Mouse (Mus musculus): Measurements from ENCODE around the gene Secisbp2l. TPM values are rescaled to one million over a fixed set of nuclear protein-coding genes. Genes with fewer than 3 reads are reported as not detected.

The Secisbp2l gene
- polyA plus RNA-seq, 1 experiment from 2014 or later: 45.3 TPM

DNA sequence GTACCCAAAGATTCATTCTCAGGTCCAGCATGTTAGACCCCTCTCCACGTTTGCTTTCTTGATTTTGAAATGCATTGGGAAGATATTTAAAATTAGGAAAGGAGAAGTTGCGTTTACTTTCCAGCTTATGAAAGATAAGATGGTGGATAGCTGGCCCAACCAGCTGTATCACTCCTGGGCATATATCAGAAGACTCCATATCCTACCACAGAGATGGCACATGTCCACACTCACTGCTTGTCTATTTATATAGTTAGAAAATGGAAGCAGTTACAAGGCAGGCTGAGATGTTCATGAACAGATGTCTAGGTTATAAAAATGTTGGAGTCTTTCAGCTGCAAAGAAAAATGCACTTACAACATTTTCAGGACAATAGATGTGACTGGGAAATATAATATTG lies 28.7 kb upstream of the Secisbp2l start:
- H3K9me3 ChIP-seq (ENCODE audit: low read length): no peaks in the 10 kb centered on the region
- no peaks in the 10 kb centered on the region for H3K4me1 ChIP-seq (ENCODE audit: insufficient read depth, low read depth, low read length)
- no peak overlapping the region for H3K9ac ChIP-seq (replicated peaks; ENCODE audit: low read depth)
- no peak overlapping the region for H3K4me2 ChIP-seq (replicated peaks; ENCODE audit: low read depth, low read length)
- H3K27me3 ChIP-seq (replicated peaks; ENCODE audit: insufficient read depth, low read length): no peaks in the 10 kb centered on the region
- ATAC-seq (no peak), DNase-seq (ENCODE audit: low spot score) (no peak)
- WGBS: 53% methylated on average over 2 of the region's 2 CpGs
- H3K27ac ChIP-seq (ENCODE audit: low read length): no peak overlapping the region
- H3K4me3 ChIP-seq (ENCODE audit: low read depth, low read length): no peak overlapping the region
- no peaks in the 10 kb centered on the region for H3K36me3 ChIP-seq (ENCODE audit: insufficient read depth, low read length)
- TF ChIP-seq EP300 (IDR thresholded peaks at IDR 0.05) (no peak), CTCF (IDR thresholded peaks at IDR 0.05) (no peak)

DNA sequence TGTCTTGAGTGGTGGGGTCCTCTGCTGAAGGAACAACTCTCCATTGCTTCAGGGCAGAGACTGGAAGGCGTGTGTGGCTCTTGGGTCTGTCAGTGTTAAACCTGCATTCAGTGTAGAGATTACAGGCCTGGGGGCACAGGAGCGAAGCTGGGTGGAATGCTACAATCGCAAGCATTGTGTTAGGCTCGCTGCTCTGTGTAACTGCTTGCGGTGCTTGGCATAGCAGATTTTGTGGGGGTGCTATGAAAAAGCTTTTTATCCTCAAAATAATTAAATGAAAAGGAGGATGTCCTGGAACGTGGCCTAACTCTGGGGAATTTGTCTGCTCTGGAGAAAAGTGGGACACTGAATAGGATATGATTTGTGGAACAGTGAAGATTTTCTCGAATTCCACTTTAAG lies 26.9 kb upstream of the Secisbp2l start:
- no peak for DNase-seq (ENCODE audit: low spot score)
- no peak for ATAC-seq
- Histone ChIP-seq H3K4me3 (ENCODE audit: low read depth, low read length) (no peak overlapping the region), H3K36me3 (ENCODE audit: insufficient read depth, low read length) (no peaks in the 10 kb centered on the region), H3K4me2 (replicated peaks; ENCODE audit: low read depth, low read length) (no peak overlapping the region), H3K27me3 (replicated peaks; ENCODE audit: insufficient read depth, low read length) (no peaks in the 10 kb centered on the region), H3K27ac (ENCODE audit: low read length) (no peak overlapping the region), H3K9ac (replicated peaks; ENCODE audit: low read depth) (no peak overlapping the region), H3K4me1 (ENCODE audit: insufficient read depth, low read depth, low read length) (no peaks in the 10 kb centered on the region), H3K9me3 (ENCODE audit: low read length) (no peaks in the 10 kb centered on the region)
- TF ChIP-seq EP300 (IDR thresholded peaks at IDR 0.05) (no peak), CTCF (IDR thresholded peaks at IDR 0.05) (no peak)
- 78% methylated on average over 7 of the region's 7 CpGs for WGBS

DNA sequence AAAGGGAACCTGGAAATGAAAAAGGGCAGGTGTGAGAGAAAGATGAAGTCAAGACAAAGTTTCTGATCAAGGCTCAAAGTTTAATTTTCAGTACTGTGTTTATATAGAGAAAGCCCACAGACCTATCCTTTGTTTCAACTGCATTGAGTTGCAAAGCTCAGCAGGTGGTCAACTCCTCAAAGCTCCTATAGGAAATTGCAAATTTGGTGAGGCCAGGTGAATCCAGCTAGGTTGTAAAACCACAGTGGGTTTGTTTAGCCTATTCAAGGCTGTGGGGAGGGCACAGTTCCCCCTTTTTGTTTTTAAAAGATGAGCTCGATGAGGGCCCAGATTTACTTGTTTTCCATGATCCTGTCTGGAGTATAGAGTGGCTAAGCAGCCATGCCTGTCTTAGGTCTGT lies 23.2 kb upstream of the Secisbp2l start:
- TF ChIP-seq CTCF (IDR thresholded peaks at IDR 0.05) (no peak), EP300 (IDR thresholded peaks at IDR 0.05) (no peak)
- Histone ChIP-seq H3K4me1 (ENCODE audit: insufficient read depth, low read depth, low read length) (no peaks in the 10 kb centered on the region; the same call in 1 of the 2 replicates), H3K9me3 (ENCODE audit: low read length) (no peaks in the 10 kb centered on the region), H3K36me3 (ENCODE audit: insufficient read depth, low read length) (no peaks in the 10 kb centered on the region), H3K9ac (replicated peaks; ENCODE audit: low read depth) (no peak overlapping the region), H3K27ac (ENCODE audit: low read length) (no peak overlapping the region), H3K4me3 (ENCODE audit: low read depth, low read length) (no peak overlapping the region), H3K4me2 (replicated peaks; ENCODE audit: low read depth, low read length) (no peak overlapping the region), H3K27me3 (replicated peaks; ENCODE audit: insufficient read depth, low read length) (no peaks in the 10 kb centered on the region)
- ATAC-seq: no peak
- no peak for DNase-seq (ENCODE audit: low spot score)
- WGBS: 48% methylated on average over 1 of the region's 1 CpGs

DNA sequence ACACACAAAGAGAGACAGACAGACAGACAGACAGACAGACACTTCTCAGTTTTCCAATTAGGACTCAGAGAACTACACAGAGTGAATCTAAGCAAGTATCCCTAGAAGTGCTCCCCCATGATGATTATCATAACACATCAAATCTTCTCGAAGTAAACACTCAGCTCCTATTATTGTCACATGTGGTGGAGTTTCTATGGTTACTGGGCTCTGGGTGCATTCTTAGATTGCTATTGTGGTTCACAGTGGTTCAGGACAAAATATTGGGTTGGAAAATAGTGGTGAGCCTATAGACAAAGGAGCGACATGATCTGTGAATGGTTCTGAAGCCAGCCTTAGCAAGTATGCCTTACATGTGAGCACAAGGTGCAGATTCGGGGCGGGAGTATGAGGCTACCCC lies 19.3 kb upstream of the Secisbp2l start:
- H3K4me2 ChIP-seq (replicated peaks; ENCODE audit: low read depth, low read length): no peak overlapping the region
- peak overlapping the region; percentile 85 for H3K27ac ChIP-seq (ENCODE audit: low read length)
- H3K36me3 ChIP-seq (ENCODE audit: insufficient read depth, low read length): no peaks in the 10 kb centered on the region
- H3K9ac ChIP-seq (replicated peaks; ENCODE audit: low read depth): no peak overlapping the region
- no peak for TF ChIP-seq EP300 (IDR thresholded peaks at IDR 0.05)
- no peak for TF ChIP-seq CTCF (IDR thresholded peaks at IDR 0.05)
- H3K4me3 ChIP-seq (ENCODE audit: low read depth, low read length): no peak overlapping the region
- peaks cover 4% of the 10 kb centered on the region; the same call in 1 of the 2 replicates for H3K4me1 ChIP-seq (ENCODE audit: insufficient read depth, low read depth, low read length)
- 78% methylated on average over 4 of the region's 4 CpGs for WGBS
- ATAC-seq (no peak), DNase-seq (ENCODE audit: low spot score) (no peak)
- H3K27me3 ChIP-seq (replicated peaks; ENCODE audit: insufficient read depth, low read length): no peaks in the 10 kb centered on the region
- H3K9me3 ChIP-seq (ENCODE audit: low read length): no peaks in the 10 kb centered on the region

DNA sequence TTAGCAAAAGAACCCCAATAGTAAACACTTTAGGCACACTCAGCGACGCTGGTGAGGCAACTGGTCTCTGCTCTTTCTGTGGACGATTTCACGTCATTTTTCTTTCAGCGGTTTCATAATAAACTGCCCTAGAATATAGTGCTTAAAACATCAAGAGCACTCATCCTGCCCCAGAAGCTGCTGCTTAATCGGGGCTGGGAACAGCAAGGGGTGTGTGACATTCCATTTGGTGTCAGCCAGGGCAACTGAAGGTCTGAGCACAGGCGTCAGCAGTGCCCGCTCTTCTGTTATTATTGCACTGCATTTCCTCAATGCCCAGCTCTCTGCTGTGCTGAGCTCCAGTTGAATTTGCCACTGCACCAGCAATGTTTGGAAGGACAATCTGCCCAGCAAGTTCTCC lies 18.4 kb upstream of the Secisbp2l start:
- TF ChIP-seq EP300 (IDR thresholded peaks at IDR 0.05) (peak; percentile 97), CTCF (IDR thresholded peaks at IDR 0.05) (no peak)
- Histone ChIP-seq H3K27ac (ENCODE audit: low read length) (peak overlapping the region; percentile 85), H3K36me3 (ENCODE audit: insufficient read depth, low read length) (no peaks in the 10 kb centered on the region), H3K9me3 (ENCODE audit: low read length) (no peaks in the 10 kb centered on the region), H3K27me3 (replicated peaks; ENCODE audit: insufficient read depth, low read length) (no peaks in the 10 kb centered on the region), H3K4me1 (ENCODE audit: insufficient read depth, low read depth, low read length) (peaks cover 4% of the 10 kb centered on the region; the same call in 1 of the 2 replicates), H3K4me3 (ENCODE audit: low read depth, low read length) (no peak overlapping the region), H3K9ac (replicated peaks; ENCODE audit: low read depth) (no peak overlapping the region), H3K4me2 (replicated peaks; ENCODE audit: low read depth, low read length) (no peak overlapping the region; the same call in 1 of the 2 replicates)
- peak; percentile 98 for ATAC-seq
- 21% methylated on average over 8 of the region's 8 CpGs for WGBS
- peak; percentile 95 for DNase-seq (ENCODE audit: low spot score)

DNA sequence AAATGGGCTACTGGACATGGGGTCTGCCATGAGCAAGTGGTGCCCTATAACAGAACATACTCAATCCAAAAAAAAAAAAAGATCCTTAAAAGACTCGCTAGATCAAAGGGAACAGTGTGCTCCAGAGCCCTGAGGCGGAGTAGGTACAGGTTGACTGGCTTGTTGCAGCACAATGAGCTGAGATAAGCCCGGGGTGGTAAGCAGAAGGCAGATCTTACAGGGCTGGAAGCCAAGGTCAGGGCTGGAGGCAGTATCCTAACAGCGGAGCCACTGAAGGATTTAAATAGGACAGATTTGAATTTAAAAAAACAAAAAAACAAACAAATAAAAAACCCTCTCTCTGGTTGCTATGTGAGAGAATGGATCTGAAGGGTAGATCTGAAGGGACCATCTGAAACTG lies 17.8 kb upstream of the Secisbp2l start:
- 46% methylated on average over 4 of the region's 4 CpGs for WGBS
- Histone ChIP-seq H3K4me1 (ENCODE audit: insufficient read depth, low read depth, low read length) (peaks cover 4% of the 10 kb centered on the region; the same call in 1 of the 2 replicates), H3K9me3 (ENCODE audit: low read length) (no peaks in the 10 kb centered on the region), H3K9ac (replicated peaks; ENCODE audit: low read depth) (no peak overlapping the region), H3K36me3 (ENCODE audit: insufficient read depth, low read length) (no peaks in the 10 kb centered on the region), H3K4me3 (ENCODE audit: low read depth, low read length) (no peak overlapping the region), H3K4me2 (replicated peaks; ENCODE audit: low read depth, low read length) (no peak overlapping the region; the same call in 1 of the 2 replicates), H3K27me3 (replicated peaks; ENCODE audit: insufficient read depth, low read length) (no peaks in the 10 kb centered on the region), H3K27ac (ENCODE audit: low read length) (peak overlapping the region; percentile 83)
- no peak for TF ChIP-seq CTCF (IDR thresholded peaks at IDR 0.05)
- no peak for TF ChIP-seq EP300 (IDR thresholded peaks at IDR 0.05)
- ATAC-seq (peak; percentile 76), DNase-seq (ENCODE audit: low spot score) (peak; percentile 62)

DNA sequence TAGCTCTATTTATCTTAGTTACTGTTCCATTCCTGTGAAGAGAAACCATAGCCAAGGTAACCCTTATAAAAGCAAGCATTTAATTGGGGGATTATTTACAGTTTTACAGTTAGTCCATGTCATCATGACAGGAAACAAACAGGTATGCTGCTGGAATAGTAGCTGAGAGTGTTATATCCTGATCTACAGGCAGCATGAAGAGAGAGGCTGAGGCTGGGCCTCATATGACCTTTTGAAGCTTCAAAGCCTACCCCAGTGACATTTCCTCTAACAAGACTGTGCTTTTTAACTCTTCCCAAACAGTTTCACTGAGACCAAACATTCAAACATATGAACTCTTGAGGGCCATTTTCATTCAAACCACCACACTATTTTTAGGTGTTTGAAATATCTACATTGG lies 15.2 kb upstream of the Secisbp2l start:
- TF ChIP-seq CTCF (IDR thresholded peaks at IDR 0.05) (no peak), EP300 (IDR thresholded peaks at IDR 0.05) (no peak)
- H3K9me3 ChIP-seq (ENCODE audit: low read length): no peaks in the 10 kb centered on the region
- DNase-seq (ENCODE audit: low spot score) (no peak), ATAC-seq (no peak)
- no peak overlapping the region for H3K27ac ChIP-seq (ENCODE audit: low read length)
- peaks cover 4% of the 10 kb centered on the region; the same call in 1 of the 2 replicates for H3K4me1 ChIP-seq (ENCODE audit: insufficient read depth, low read depth, low read length)
- H3K9ac ChIP-seq (replicated peaks; ENCODE audit: low read depth): no peak overlapping the region
- no peaks in the 10 kb centered on the region for H3K27me3 ChIP-seq (replicated peaks; ENCODE audit: insufficient read depth, low read length)
- no peaks in the 10 kb centered on the region for H3K36me3 ChIP-seq (ENCODE audit: insufficient read depth, low read length)
- H3K4me3 ChIP-seq (ENCODE audit: low read depth, low read length): no peak overlapping the region
- H3K4me2 ChIP-seq (replicated peaks; ENCODE audit: low read depth, low read length): no peak overlapping the region

Data from lung, postnatal 0 days (tissue).